Mouse (Mus musculus) gastrocnemius, postnatal 4 days (tissue): ENCODE measurements around the gene Rad51d. TPM values are rescaled to one million over a fixed set of nuclear protein-coding genes. Genes with fewer than 3 reads are reported as not detected.

ENCODE experiments used
- DNase-seq, 2 experiments: peaks; one replicate each; pipeline ENCODE4 v3.0.0; 2021 to 2022; ENCODE audit warnings: low spot score in 2 of 2, mixed read lengths in 2 of 2
- total RNA-seq, 2 experiments: library from RNA; stranded (reverse); gene quantifications; 2 replicates each; pipeline ENCODE4 v1.2.3; 2021

Rad51d gene
- total RNA-seq, 2 experiments from 2014 or later: 9.6 to 10.4 TPM

DNA sequence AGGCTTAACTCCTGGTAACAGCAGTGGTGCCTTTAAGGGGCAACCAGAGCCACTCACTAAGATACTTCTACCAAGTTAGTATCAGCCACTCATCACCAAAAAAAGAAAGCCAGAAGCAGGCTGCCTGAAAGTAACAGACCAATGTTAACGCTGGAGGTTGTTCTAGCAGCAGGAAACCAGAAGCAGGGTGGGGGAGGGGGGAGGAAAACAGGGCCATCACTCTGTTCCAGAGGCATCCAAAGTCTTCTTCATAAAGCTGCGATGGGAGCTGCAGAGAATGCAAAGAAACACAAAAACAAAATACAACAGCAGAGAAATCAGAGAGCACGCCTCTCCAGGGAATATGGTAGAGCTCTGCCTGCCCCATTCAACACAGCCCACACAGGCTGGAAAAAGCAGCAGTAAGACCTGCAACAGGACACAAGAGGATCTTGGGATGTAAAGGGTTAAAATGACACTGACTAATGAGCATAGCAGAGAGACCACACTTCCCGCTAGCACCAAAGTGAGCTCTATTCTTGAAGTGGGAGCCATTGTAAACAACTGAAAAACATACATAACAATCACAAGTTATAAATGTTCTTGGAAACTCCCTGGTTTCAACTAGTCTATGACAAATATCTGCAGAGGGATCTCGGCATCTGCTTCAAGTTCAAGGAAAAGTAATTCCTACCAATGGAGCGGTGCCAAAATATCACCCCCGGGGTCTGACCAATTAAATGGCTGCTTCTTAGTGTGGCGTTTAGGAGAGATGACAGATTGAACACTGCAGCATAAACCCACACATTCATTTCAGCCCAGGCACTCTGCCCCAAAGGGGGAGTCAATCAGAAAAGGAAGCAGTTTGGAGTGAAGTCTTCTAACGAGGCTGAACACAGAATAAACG, 59.2 kb downstream of the Rad51d start:
- DNase-seq: no peak

DNA sequence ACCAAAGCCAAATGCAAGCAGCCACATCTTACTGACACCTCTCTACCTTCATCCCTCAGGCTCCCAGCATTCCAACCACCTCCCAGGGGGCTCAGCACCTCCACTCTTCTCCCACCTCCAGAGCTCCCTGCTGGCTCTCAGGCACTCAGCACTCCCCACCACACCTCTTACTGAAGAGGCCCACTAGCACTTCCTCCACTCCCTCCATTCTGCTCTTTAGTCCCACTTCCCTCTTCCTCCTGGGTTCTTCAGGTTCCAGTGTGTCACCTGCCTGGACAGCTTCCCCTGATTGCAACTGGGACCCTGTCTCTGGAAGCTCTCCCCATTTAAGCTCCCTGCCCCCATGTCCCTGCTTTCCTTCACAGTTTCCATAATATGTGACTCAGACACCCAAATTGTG, 63.6 kb downstream of the Rad51d start:
- DNase-seq: no peak

Other genes with a start within 250 kb of the Rad51d start
- under 1 TPM; 0.20 to 0.29 TPM for gene Cct6b, start 126.3 kb downstream of the Rad51d start, total RNA-seq
- 10 to 100 TPM; 15.7 to 18.4 TPM for gene Zfp830, start 126.3 kb downstream of the Rad51d start, total RNA-seq
- 10 to 100 TPM; 18.9 to 20.7 TPM for gene Lig3, start 109.5 kb downstream of the Rad51d start, total RNA-seq
- 1 to 10 TPM; 5.4 to 6.0 TPM for gene Rffl, start 19.4 kb downstream of the Rad51d start, total RNA-seq
- gene Fndc8, start 1.5 kb upstream of the Rad51d start, total RNA-seq: not detected
- gene Nle1, start 17.8 kb upstream of the Rad51d start, total RNA-seq: 10 to 100 TPM; 22.3 to 27.4 TPM
- 100 to 1,000 TPM; 115 to 124 TPM for gene Unc45b, start 19.9 kb upstream of the Rad51d start, total RNA-seq
- 10 to 100 TPM; 18.3 to 24.7 TPM for gene Slfn5, start 60.7 kb upstream of the Rad51d start, total RNA-seq
- 1 to 10 TPM; 7.5 to 7.8 TPM for gene Slfn9, start 101.2 kb upstream of the Rad51d start, total RNA-seq
- gene Slfn8, start 130.2 kb upstream of the Rad51d start, total RNA-seq: under 1 TPM; 0.42 to 0.52 TPM
- gene Slfn2, start 174.5 kb upstream of the Rad51d start, total RNA-seq: 1 to 10 TPM; 2.7 to 3.0 TPM
- under 1 TPM in 1 of 2 experiments, not detected in 1; 0.18 TPM for gene Slfn1, start 226.2 kb upstream of the Rad51d start, total RNA-seq